Comparison of ENCODE assay signal across 11 mouse cellular contexts in genomic region chr3:157891819-157892218, GRCm38 (mm10).
"Had no signal": no experiment of that assay in that cellular context is flagged by ENCODE, and none has a peak within 500 bp of the region (broad histone marks: within the 10 kb centered on the region; RNA-seq: fewer than 3 reads in every experiment).

No protein-coding gene starts in this region.

- H3K4me2 ChIP-seq: limb, embryonic 13.5 days; liver, embryonic 13.5 days; midbrain, embryonic 13.5 days had no signal

- DNase-seq: kidney, postnatal 25 days; left cerebral cortex, postnatal 4 days; liver, embryonic 13.5 days; lung, adult 18-20 months; lung, postnatal 36 days; right cerebral cortex, adult 18-20 months; right cerebral cortex, postnatal 25 days; thymus, adult 18-20 months; thymus, postnatal 14 days had no signal

- H3K4me3 ChIP-seq: limb, embryonic 13.5 days; liver, embryonic 13.5 days; midbrain, embryonic 13.5 days had no signal

- H3K9ac ChIP-seq: limb, embryonic 13.5 days; liver, embryonic 13.5 days; midbrain, embryonic 13.5 days had no signal

- H3K27me3 ChIP-seq: limb, embryonic 13.5 days; liver, embryonic 13.5 days; midbrain, embryonic 13.5 days had no signal

- H3K36me3 ChIP-seq: limb, embryonic 13.5 days; midbrain, embryonic 13.5 days had no signal

- H3K4me1 ChIP-seq: limb, embryonic 13.5 days; liver, embryonic 13.5 days; midbrain, embryonic 13.5 days had no signal

- H3K9me3 ChIP-seq: limb, embryonic 13.5 days; liver, embryonic 13.5 days; midbrain, embryonic 13.5 days had no signal

- ATAC-seq: midbrain, embryonic 13.5 days had no signal

- H3K27ac ChIP-seq: limb, embryonic 13.5 days; liver, embryonic 13.5 days; midbrain, embryonic 13.5 days had no signal
